Mouse (Mus musculus) ES-E14 (cell line): ENCODE results near the gene Tfrc. TPM values are rescaled to one million over a fixed set of nuclear protein-coding genes. Genes with fewer than 3 reads are reported as not detected.
A peak's percentile ranks its signal among the peaks of the same experiment; 100 is the strongest.

Source experiments
- DNase-seq: peaks from one replicate; pipeline ENCODE4 v3.0.0-alpha.2; 2013; ENCODE audit warnings: low read depth, low spot score
- H3K27ac ChIP-seq: 2 replicates; pipeline ENCODE4 v1.5.1; 2012; ENCODE audit warnings: low read depth, mild to moderate bottlenecking, low read length, moderate library complexity, mixed read lengths; ENCODE audit not compliant: poor library complexity, insufficient read depth, severe bottlenecking
- H3K36me3 ChIP-seq: 2 replicates; pipeline ENCODE4 v1.6.1; 2012; ENCODE audit warnings: mild to moderate bottlenecking, low read length, moderate library complexity, mixed read lengths; ENCODE audit not compliant: control insufficient read depth, poor library complexity, insufficient read depth, severe bottlenecking
- H3K4me1 ChIP-seq, 2 experiments: fragments of 150-350 bp in 1 of 2; sonication (generic) in 1 of 2; 2 replicates each; pipeline ENCODE4 v1.6.1; 2012; ENCODE audit warnings: low read length in 2 of 2, mild to moderate bottlenecking in 1 of 2, mixed read lengths in 1 of 2; ENCODE audit not compliant: control insufficient read depth in 2 of 2, insufficient read depth in 2 of 2, poor library complexity in 1 of 2
- H3K4me3 ChIP-seq, 2 experiments: fragments of 150-350 bp in 1 of 2; sonication (generic) in 1 of 2; 2 replicates each; pipeline ENCODE4 v1.5.1; 2012; ENCODE audit warnings: low read length in 2 of 2, low read depth in 1 of 2, mild to moderate bottlenecking in 1 of 2, mixed read lengths in 1 of 2; ENCODE audit not compliant: insufficient read depth in 1 of 2, poor library complexity in 1 of 2, severe bottlenecking in 1 of 2
- H3K9ac ChIP-seq: 2 replicates; pipeline ENCODE4 v1.6.1; 2012; ENCODE audit warnings: low read depth, mild to moderate bottlenecking, low read length, mixed read lengths; ENCODE audit not compliant: poor library complexity, insufficient read depth, severe bottlenecking
- H3K9me3 ChIP-seq: fragments of 150-350 bp; sonication (generic); 2 replicates; pipeline ENCODE4 v1.6.1; 2012; ENCODE audit warnings: low read depth, mild to moderate bottlenecking, low read length; ENCODE audit not compliant: control insufficient read depth, insufficient read depth
- CHD2 ChIP-seq: IDR thresholded peaks from 2 replicates; pipeline ENCODE4 v1.6.1; 2014; ENCODE audit warnings: mild to moderate bottlenecking, low read depth, low read length, inconsistent platforms
- HCFC1 ChIP-seq: IDR thresholded peaks from 2 replicates; pipeline ENCODE4 v1.6.1; 2012; ENCODE audit warnings: low read length, inconsistent platforms, borderline replicate concordance; ENCODE audit not compliant: insufficient read depth
- MAFK ChIP-seq: IDR thresholded peaks from 2 replicates; pipeline ENCODE4 v1.6.1; 2014; ENCODE audit warnings: mild to moderate bottlenecking, low read depth, low read length, inconsistent platforms; ENCODE audit not compliant: insufficient read depth
- ZC3H11A ChIP-seq: IDR thresholded peaks from 2 replicates; pipeline ENCODE4 v1.6.1; 2012; ENCODE audit warnings: low read depth, mild to moderate bottlenecking, inconsistent platforms, low read length, borderline replicate concordance
- ZNF384 ChIP-seq: IDR thresholded peaks from 2 replicates; pipeline ENCODE4 v1.6.1; 2012; ENCODE audit warnings: low read depth, low read length, inconsistent platforms
- in situ Hi-C, 2 experiments: fragments of 600-800 bp; cut with MboI; formaldehyde crosslinking; loops; one replicate each; pipeline ENCODE4 v1.15.1; 2025; ENCODE audit warnings: low sequenced_read_pairs in 2 of 2, inconsistent platforms in 1 of 2; ENCODE audit not compliant: unreplicated experiment in 2 of 2
- total RNA-seq: library from RNA; depleted of rRNA; stranded (reverse); fragments of 300-350 nt; gene quantifications from 2 replicates; pipeline ENCODE4 v1.2.3, GENCODE M21; 2012; rRNA removed

The Tfrc gene
- 334 and 403 TPM in 2 replicates for total RNA-seq

- in situ Hi-C loops = loop anchor here in 1 of 2 experiments (10.0 kb wide), 1 partner anchor 94 kb away; no protein-coding TSS in a partner anchor
- 0 out of 2 replicates have a peak, but pooled peaks cover 1% of the 10 kb centered on the region for H3K36me3 ChIP-seq
These were observed at the start of gene Tfrc for GRCm38 (mm10) chr16:32608712-32609400. Gene Tfrc, plus strand, starts transcription at chr16:32608920.

GRCm38 (mm10) chr16:32559493-32559892, 49.2 kb upstream of the Tfrc start:
- Histone ChIP-seq H3K36me3 (no peaks in the 10 kb centered on the region), H3K9ac (no peak overlapping the region), H3K27ac (no peak overlapping the region), H3K9me3 (no peaks in the 10 kb centered on the region), H3K4me3 (no peak overlapping the region), H3K4me1 (peaks cover 0 to 2% of the 10 kb centered on the region in 2 experiments; a peak in 1 of 4 replicates)
- TF ChIP-seq ZC3H11A (no peak), HCFC1 (no peak), CHD2 (no peak)
- in situ Hi-C loops = no loop called here
- DNase-seq = no peak

More at GRCm38 (mm10) chr16:32608712-32609400, at the start of gene Tfrc:
- peak; percentile 99 for DNase-seq
- peak within 1 kb of the TSS; percentile 87 to 96 for H3K4me3 ChIP-seq
- TF ChIP-seq MAFK (no peak), HCFC1 (peak; percentile 68), CHD2 (peak; percentile 74)
- peak within 1 kb of the TSS; percentile 96 for H3K9ac ChIP-seq
- H3K4me1 ChIP-seq = peaks cover 6 to 11% of the 10 kb centered on the region in 2 experiments; a peak in 2 of 4 replicates
- no peaks in the 10 kb centered on the region for H3K9me3 ChIP-seq
- H3K27ac ChIP-seq = peak within 1 kb of the TSS; percentile 86

GRCm38 (mm10) chr16:32563056-32563793, 45.5 kb upstream of the Tfrc start:
- no peak for TF ChIP-seq HCFC1
- no peak for TF ChIP-seq CHD2
- no peak for TF ChIP-seq ZNF384
- no peak for TF ChIP-seq ZC3H11A
- TF ChIP-seq MAFK = no peak
- Histone ChIP-seq H3K27ac (no peak overlapping the region), H3K4me1 (peaks cover 3 to 8% of the 10 kb centered on the region in 2 experiments; a peak in 2 of 4 replicates), H3K36me3 (no peaks in the 10 kb centered on the region), H3K9me3 (no peaks in the 10 kb centered on the region), H3K4me3 (no peak overlapping the region), H3K9ac (no peak overlapping the region)
- in situ Hi-C loops = no loop called here
- no peak for DNase-seq

GRCm38 (mm10) chr16:32567282-32567681, 41.4 kb upstream of the Tfrc start:
- in situ Hi-C loops = no loop called here

More at GRCm38 (mm10) chr16:32567282-32567681, 41.4 kb upstream of the Tfrc start:
- Histone ChIP-seq H3K27ac (no peak overlapping the region; the same call in 1 of the 2 replicates), H3K4me3 (no peak overlapping the region), H3K9me3 (no peaks in the 10 kb centered on the region), H3K4me1 (peaks cover 3 to 7% of the 10 kb centered on the region in 2 experiments; a peak in 2 of 4 replicates), H3K36me3 (no peaks in the 10 kb centered on the region), H3K9ac (no peak overlapping the region)
- TF ChIP-seq HCFC1 = no peak
- no peak for TF ChIP-seq CHD2
- peak; percentile 43 for DNase-seq
